Comparison of ENCODE assay signal across 8 mouse cellular contexts in genomic region chr7:111157287-111157686, GRCm38 (mm10).
DNase-seq lines count a peak whose midpoint lies in the region; ATAC-seq lines count a peak whose summit lies in the region.

No protein-coding gene starts in this region.

- ATAC-seq in cerebellum, adult (ENCODE audit: insufficient number of reproducible peaks, low FRiP score, low TSS enrichment), result 0 out of 2 replicates have a peak, but pooled peaks have one; percentile 26
- no peak for ATAC-seq in neural tube, embryonic 15.5 days (ENCODE audit: low FRiP score)
- ATAC-seq in megakaryocyte-erythroid progenitor cell, adult 5-6 weeks (replicated peaks; ENCODE audit: low FRiP score, low TSS enrichment, poor library complexity, severe bottlenecking), result no peak

- WGBS in neural tube, embryonic 15.5 days, result 28% methylated on average over 6 of the region's 6 CpGs

- no peak overlapping the region for H3K9ac ChIP-seq in neural tube, embryonic 15.5 days (replicated peaks)

- DNase-seq in adrenal gland, adult (ENCODE audit: inconsistent age in 2 of 2, low spot score in 1 of 2), result peak; percentile 19 to 72
- DNase-seq in frontal cortex, adult 2 months (ENCODE audit: extremely low spot score in 1 of 2, low spot score in 1 of 2), result peak; percentile 48 to 85
- peak; percentile 53 for DNase-seq in heart, postnatal 25 days (ENCODE audit: low spot score)
- DNase-seq in left cerebral cortex, adult 18-20 months (ENCODE audit: low spot score in 2 of 2), result peak; percentile 79 to 85
- DNase-seq in spleen, postnatal 10 days (ENCODE audit: low spot score in 2 of 2), result no peak

- H3K9me3 ChIP-seq in neural tube, embryonic 15.5 days (replicated peaks), result no peaks in the 10 kb centered on the region

- H3K4me3 ChIP-seq in neural tube, embryonic 15.5 days (replicated peaks), result no peak overlapping the region

- intact Hi-C loops in heart, postnatal 25 days (cut with DNase I), result loop anchor here (2.0 to 5.0 kb wide), 3 partner anchors 34 to 105 kb away; partner anchors contain the start of gene Eif4g2

- H3K27ac ChIP-seq in neural tube, embryonic 15.5 days (replicated peaks), result 0 out of 2 replicates have a peak overlapping the region, but pooled peaks have one; percentile 28

- peaks cover 16% of the 10 kb centered on the region for H3K4me1 ChIP-seq in neural tube, embryonic 15.5 days

- no peaks in the 10 kb centered on the region for H3K27me3 ChIP-seq in neural tube, embryonic 15.5 days (replicated peaks)

- no peaks in the 10 kb centered on the region for H3K36me3 ChIP-seq in neural tube, embryonic 15.5 days

- 0 out of 2 replicates have a peak overlapping the region, but pooled peaks have one; percentile 9 for H3K4me2 ChIP-seq in neural tube, embryonic 15.5 days

Comparison
In these comparisons a context has a peak if more than half of its experiments do, and no peak if none do; other contexts are left out.
1. DNase-seq: peak in adrenal gland, adult (2 of 2), frontal cortex, adult 2 months (2 of 2), heart, postnatal 25 days (single experiment) and left cerebral cortex, adult 18-20 months (2 of 2); none in spleen, postnatal 10 days (0 of 2).